ENCODE assay signal across 8 mouse cellular contexts in the genomic region with DNA sequence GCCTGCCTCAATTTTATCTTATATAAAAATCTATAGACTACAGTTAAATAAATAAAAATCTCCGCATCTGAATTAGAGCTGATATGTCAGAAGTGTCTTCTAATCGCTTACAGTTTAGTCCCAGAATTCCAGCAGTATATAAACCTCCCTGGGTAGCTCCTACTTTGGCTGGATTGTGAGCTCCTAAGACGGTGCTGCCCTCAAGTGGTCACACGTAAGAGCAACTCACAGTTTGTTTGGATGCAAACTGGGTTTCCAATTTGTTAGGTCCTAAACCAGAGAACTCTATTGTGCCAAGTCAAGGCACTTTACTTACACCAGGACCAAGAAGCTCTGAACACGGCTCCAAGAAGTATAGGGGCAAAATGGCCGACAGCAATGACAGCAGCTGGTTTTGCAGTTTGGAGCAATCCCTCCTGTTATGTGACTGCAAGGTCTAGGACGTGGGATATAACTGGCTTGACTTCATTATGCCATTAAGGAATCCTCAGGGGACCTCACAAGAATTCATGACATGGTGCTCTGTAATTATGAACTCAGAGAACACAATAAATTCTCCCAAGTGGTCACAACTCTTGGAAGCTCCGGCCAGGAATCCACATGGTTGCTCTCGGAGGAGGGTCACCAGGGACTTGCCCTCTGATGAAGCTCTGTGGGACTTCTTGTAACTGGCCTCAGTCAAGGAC.
DNase-seq lines count a peak whose midpoint lies in the region; ATAC-seq lines count a peak whose summit lies in the region.
"Had no signal": no experiment of that assay in that cellular context is flagged by ENCODE, and none has a peak within 500 bp of the region (broad histone marks: within the 10 kb centered on the region; RNA-seq: fewer than 3 reads in every experiment).

No protein-coding gene starts in this region.

- H3K4me1 ChIP-seq in heart, embryonic 15.5 days (replicated peaks) = peaks cover 29% of the 10 kb centered on the region
- H3K4me1 ChIP-seq in lung, embryonic 16.5 days (replicated peaks; ENCODE audit: control insufficient read depth, insufficient read depth, low read length) = 0 out of 2 replicates have a peak, but pooled peaks cover 2% of the 10 kb centered on the region

- 30% methylated on average over 9 of the region's 9 CpGs for WGBS in heart, embryonic 15.5 days
- 27% methylated on average over 9 of the region's 9 CpGs for WGBS in lung, embryonic 16.5 days

- no peaks in the 10 kb centered on the region for H3K36me3 ChIP-seq in heart, embryonic 15.5 days
- H3K36me3 ChIP-seq in lung, embryonic 16.5 days (ENCODE audit: control insufficient read depth, insufficient read depth, low read length) = no peaks in the 10 kb centered on the region
- H3K36me3 ChIP-seq: limb, embryonic 12.5 days had no signal

- DNase-seq in MN1 (ENCODE audit: low spot score) = peak; percentile 51
- peak; percentile 59 to 78 for DNase-seq in adrenal gland, postnatal 36 days
- peak; percentile 58 for DNase-seq in fibroblast of lung, adult 2 months (ENCODE audit: low read depth)
- DNase-seq in kidney, postnatal 14 days = peak; percentile 76
- peak; percentile 59 for DNase-seq in right cerebral cortex, adult 18-20 months

- ATAC-seq in heart, embryonic 15.5 days (replicated peaks; ENCODE audit: insufficient number of reproducible peaks, insufficient read depth, low FRiP score, low read depth) = peak; percentile 66; the same call in 1 of the 2 replicates
- ATAC-seq in lung, embryonic 16.5 days (ENCODE audit: low read depth) = peak; percentile 82

- H3K4me3 ChIP-seq in heart, embryonic 15.5 days = no peak overlapping the region
- H3K4me3 ChIP-seq in lung, embryonic 16.5 days (ENCODE audit: low read length) = no peak overlapping the region
- H3K4me3 ChIP-seq: limb, embryonic 12.5 days had no signal

- H3K27me3 ChIP-seq in heart, embryonic 15.5 days = no peaks in the 10 kb centered on the region
- no peaks in the 10 kb centered on the region for H3K27me3 ChIP-seq in lung, embryonic 16.5 days (ENCODE audit: control insufficient read depth, insufficient read depth, low read depth, low read length)
- H3K27me3 ChIP-seq: limb, embryonic 12.5 days had no signal

- 0 out of 2 replicates have a peak overlapping the region, but pooled peaks have one; percentile 1 for H3K27ac ChIP-seq in heart, embryonic 15.5 days
- H3K27ac ChIP-seq in lung, embryonic 16.5 days (ENCODE audit: low read length) = no peak overlapping the region
- H3K27ac ChIP-seq: limb, embryonic 12.5 days had no signal

- H3K9me3 ChIP-seq in heart, embryonic 15.5 days (replicated peaks) = no peaks in the 10 kb centered on the region
- no peaks in the 10 kb centered on the region for H3K9me3 ChIP-seq in lung, embryonic 16.5 days (ENCODE audit: control insufficient read depth, low read length)
- H3K9me3 ChIP-seq: limb, embryonic 12.5 days had no signal

- no peak overlapping the region for H3K9ac ChIP-seq in heart, embryonic 15.5 days
- no peak overlapping the region for H3K9ac ChIP-seq in lung, embryonic 16.5 days (ENCODE audit: low read length)
- H3K9ac ChIP-seq: limb, embryonic 12.5 days had no signal

- H3K4me2 ChIP-seq in heart, embryonic 15.5 days = no peak overlapping the region
- no peak overlapping the region for H3K4me2 ChIP-seq in lung, embryonic 16.5 days (ENCODE audit: low read depth, low read length)
- H3K4me2 ChIP-seq: limb, embryonic 12.5 days had no signal
